Mouse (Mus musculus) brain, embryonic 18.5 days (tissue): ENCODE measurements around the gene Gprc5c.
A peak's percentile ranks its signal among the peaks of the same experiment; 100 is the strongest.

Source experiments
- DNase-seq: peaks from one replicate; pipeline ENCODE4 v3.0.0-alpha.2; 2012; ENCODE audit warnings: low read depth, low spot score

Gprc5c gene

DNA sequence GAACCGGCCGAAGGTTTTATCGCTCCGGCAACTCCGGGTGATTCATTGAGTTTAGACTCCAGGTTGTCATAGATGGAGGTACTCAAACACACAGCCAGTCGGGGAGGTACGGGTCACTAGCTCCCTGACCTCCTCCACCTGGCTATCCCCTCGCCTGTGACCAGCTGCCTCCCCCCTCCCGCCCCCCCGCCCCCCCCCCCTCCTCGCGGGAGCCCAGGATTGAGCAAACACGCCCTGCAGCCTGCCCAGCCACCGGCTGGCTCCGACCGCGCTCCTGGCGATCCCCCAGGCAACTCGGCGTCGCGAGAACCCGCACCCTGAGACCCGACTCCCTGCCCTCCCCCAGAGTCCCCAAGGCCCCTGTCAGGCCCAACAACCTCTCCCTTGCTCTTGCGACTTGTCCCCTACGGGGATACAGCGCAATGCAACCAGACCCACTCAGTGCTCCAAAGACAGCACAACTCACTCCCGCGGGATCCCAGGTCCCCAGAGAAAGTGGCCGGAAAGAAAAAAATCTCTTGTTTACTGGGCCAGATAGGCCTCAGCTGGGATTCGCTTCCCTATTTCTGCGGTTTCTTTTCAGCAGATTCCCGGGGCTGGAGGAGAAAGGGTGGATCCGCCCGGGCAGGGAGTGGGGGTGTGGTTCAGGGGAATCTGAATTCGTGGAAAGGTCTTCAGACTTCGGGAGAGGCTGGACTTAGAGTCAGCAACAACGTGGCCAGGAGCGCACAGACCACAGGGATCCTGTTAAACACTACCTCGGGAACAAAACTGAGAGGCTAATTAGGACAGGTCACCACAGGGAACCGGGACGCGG is at the start of gene Gprc5c:
Gene Gprc5c, plus strand, starts transcription at position 701 of the 817 bp plus-strand sequence.
- no peak for DNase-seq

DNA sequence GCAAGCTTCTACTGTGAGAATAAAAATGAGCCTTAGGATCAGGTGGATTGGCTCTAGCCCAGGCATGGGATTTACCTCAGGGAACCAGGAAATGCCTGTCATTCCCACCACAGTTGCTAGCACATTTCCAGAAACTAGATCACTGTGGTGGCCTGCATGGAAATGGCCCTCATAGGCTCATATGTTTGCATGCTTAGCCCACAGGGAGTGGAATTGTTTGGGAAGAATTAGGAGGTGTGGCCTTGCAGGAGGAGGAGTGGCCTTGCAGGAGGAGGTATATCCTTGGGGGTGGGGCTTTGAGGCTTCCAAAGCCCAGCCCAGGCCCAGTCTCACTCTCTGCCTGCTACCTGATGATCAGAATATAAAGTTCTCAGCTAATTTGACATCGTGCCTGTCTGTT is 49.0 kb upstream of the Gprc5c start:
- DNase-seq = no peak

DNA sequence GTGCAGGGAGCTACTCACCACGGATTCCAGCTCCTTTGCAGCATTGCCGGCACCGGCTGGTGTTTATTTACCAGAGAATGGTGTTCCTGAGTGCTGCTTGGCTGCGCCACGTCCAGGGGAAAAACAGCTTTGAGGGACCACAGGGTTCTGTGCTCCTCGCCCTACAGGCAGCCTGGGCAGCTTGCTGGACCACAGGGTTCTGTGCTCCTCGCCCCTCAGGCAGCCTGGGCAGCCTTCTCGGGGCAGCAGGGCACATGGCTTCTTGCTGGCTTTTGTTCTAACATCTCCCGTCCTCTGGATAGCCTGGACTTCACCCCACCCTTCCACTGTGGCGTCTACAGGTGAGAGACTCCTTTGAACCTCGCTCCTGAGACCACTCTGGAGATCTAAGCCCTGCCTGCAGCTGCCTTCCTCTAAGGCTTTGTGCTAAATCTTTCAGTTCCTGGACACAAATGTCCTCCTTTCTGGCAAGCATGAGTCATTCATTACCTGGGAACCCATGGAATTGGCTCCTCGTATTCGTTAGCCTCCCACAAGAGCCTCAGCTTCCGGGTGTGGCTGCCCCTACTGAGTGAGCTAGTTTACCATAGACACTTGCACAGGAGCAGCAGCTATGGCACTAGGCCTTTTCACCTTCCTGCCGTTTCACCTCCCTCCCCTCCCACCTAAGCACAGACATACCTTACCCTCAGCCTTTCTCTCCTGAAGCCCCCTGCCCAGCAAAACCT is 48.2 kb upstream of the Gprc5c start:
- no peak for DNase-seq

DNA sequence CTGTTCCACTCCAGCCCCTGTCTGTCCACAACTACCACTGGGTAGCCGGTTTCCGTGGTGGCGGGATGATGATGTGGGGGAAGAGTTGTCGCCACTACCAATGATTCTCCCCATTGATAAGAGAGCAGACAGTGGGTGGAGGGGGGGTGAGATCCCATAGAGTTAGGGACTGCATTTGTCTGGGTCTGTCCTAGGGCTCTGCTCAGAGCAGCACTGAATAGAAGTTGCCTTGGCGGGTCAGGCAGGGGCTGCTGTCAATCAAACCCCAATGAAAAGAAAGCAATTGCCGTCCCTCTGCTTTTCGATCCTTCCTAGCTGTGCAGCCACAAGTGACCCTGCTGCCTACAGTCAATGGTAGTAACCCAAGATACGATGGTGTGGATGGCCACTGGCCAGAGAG is 47.0 kb upstream of the Gprc5c start:
- no peak for DNase-seq

DNA sequence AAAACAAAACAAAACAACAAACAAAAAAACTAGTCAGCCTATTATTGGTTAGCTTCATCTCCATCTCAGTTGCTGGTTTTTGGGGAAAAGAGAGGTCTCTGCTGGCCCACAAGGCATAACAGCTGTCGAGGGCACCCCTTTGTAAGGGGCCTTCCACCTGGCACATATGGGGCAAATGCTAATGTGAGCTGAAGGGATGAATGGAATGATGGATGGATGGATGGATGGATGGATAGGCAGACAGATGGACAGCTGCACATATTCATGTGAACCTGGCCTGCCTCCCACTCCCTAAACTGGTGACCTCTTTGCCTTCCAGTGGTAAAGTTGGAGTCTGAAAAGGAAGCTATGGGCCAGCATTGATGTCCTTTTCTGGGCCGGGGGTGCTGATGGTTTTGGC is 43.9 kb upstream of the Gprc5c start:
- DNase-seq = no peak

DNA sequence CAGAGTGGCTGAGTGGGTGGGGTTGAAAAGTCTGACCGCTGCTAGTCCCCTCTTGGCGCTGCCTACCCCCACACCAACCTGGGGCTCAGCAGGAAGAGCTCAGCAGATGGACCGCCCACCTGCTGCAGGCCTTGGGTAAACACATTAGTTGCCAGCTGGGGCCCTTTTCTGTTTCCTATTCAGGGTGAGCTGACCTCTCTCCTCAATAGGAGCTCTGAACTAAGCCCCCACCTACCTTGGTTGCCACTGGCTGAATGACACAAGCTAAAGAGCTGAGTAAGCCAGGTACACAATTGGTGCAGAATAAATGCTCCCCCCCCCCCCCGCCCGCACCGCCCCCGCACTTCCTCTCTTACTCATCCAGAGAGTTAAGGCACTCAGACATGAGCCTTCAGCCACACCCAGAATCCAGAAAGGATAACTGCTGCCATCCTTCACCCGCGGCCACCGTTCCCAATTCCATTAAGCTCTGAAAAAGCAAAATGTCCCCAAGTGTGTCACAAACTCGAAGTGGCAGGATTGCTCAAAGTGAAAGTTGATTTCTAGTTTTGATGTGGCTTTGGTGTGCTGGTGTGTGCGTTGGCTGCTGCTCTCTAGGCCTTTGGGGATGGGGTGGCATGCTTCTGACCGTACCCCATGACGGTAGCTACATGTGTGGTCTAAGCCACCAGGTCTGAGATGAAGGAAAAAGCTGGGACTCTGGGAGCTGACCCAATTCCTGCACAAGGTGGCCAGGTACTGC is 43.1 kb upstream of the Gprc5c start:
- DNase-seq = no peak

DNA sequence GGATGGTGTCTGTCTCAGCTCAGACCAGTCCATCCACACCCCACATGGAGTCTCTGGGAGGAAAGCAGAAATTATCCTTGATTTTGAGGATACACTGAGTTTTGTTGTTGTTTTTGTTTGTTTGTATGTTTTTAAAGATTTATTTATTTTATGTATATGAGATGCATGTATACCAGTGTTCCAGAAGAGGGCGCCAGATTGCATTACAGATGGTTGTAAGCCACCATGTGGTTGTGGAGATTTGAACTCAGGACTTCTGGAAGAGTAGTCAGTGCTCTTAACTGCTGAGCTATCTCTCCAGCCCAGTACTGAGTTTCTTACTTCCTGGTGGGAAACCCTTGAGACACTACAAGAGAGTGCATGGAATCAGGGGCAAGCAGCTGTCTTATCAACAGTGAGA is 41.6 kb upstream of the Gprc5c start:
- no peak for DNase-seq

DNA sequence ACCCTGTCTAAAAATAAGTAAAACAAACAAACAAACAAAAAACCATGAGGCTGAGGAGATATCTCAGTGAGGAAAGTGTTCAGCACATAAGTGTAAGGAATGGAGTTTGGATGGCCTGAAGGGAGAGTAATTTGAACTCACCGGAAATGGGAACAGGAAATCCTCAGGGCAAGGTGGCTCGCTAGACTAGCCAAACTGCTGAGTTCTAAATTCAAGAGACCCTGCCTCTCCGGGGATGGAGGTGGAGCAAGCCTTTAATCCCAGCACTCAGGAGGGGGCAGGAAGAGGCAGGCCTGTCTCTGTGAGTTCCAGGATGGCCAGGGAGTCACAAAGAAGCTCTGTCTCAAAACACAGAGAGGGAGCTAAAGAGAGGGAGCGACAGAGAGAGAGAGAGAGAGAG is 40.6 kb upstream of the Gprc5c start:
- DNase-seq = no peak

DNA sequence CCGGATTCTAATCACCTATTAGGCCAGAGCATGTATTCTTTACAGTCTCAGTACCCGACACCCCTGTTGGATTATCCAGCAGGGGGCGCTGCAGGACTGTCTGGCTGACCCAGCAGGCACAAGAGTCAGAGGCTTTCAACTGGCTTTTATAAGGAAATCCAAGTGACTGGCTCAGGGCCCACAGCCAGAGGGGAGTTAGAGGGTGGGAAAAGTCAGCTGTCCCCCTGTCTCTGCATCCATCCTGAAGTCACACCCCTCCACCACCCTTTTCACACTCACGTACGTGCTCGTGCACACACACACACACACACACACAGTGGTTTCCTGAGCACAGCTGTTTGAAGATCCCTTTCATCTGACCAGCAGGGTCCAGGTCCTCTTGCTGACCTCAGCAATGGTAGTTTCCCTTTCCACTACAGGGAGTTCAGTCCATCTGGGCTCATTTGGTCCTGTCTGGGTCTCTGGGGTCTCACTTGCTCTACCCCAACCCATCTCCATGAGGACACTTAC is 38.2 kb upstream of the Gprc5c start:
- DNase-seq = no peak

DNA sequence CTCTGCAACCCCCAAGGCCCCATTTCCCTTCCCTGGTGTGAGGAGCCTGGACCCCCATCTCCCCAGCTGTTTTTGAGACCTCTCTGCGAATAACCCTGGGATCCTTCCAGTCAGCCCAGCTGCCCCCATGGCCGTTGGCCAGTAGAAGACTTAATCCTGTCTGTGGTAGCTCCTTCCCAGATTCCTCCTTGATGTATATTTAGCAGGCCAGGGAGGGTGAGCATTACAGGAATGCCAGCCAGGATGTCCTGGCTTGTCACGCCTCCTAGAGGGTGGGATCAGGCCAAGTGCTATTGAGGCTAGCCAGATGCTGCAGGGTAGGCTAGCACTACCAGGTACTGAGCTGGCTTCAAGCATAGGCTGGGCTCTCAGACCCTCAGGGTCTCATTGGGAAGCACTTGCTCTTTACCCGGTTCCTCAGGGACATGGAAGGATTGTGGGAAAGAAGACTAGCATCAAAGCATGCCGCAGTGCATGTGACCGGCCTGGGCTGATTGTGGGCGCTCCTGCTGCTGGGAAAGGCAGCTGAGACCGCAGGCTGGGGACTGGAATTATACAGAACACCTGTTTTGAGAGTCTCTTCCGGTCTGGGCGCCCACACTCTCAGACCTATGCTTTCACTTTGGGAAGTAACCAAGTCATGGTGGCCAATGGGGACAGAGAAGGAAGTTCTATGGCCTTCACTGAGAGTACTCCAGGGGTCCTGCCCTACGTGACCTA is 35.9 kb upstream of the Gprc5c start:
- DNase-seq = no peak

DNA sequence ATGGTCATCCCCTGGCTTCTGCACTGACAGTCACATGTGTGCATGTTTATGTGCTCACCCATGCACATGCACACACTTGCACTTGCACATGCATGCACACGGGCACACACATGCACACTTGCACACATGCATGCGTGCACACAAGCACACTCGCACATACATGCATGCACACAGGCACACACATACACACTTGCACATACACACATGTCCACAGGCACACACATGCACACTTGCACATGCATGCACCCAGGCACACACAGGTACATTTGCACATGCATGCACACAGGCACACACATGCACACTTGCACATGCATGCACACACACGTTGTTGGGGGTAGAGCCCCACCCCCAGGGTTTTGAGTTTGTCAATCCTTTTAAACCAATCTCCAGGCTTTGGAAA is 34.0 kb upstream of the Gprc5c start:
- no peak for DNase-seq

DNA sequence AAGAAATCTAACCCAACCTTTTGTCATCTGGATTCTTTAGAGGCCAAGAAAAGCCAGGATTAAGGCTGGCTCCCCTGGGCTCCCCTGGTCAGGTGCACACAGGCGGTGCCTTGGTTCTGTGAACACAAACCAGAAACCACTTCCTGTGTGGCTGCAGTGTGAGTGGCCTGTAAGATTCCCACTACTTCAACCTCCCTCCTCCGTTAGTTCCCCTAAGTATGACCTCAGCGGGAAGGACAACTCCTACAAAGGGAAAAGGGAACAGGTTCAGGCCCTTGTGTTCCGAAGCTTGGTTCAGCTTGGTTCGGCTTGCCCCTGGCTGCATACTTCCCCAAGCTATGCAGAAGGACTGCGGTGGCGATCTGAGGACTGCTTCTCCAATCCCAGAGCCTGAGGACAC is 32.8 kb upstream of the Gprc5c start:
- DNase-seq = no peak

DNA sequence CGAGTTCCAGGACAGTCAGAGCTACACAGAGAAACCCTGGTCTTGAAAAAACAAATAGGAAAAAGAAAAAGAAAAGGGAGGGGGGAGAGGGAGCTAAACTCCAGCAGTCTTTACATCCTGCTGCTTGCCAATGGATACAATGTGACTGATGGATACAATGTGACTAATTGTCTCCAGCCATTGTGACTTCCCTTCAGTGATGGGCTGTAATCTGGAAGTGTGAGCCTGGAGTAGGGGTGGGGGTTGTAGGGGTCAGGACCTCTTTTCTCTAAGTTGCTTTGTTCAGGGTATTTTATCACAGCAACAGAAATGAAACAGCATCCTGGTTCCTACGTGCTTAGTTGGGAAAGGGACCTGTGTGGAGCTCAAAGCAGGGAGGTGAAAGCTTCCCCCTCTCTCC is 31.8 kb upstream of the Gprc5c start:
- DNase-seq = no peak

DNA sequence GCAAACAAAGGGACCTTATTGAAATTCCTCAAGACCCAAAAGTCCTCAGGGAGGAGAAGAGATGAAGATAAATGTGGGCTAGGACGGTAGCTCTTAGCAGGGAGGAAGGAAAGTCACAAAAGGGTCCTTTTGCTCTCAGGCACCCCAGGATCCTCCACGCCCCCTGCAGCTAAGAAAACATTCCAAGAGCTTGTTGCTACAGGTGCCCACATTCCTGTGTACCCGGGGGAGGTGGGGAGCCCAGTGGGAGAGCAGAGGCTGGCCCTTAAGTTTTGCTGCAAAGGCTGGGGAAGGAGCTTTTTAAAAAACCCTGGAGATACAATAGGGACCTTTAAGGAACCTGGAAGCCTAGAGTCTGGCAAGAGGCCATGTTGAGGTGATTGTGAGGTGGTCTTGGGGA is 30.5 kb upstream of the Gprc5c start:
- DNase-seq = no peak

DNA sequence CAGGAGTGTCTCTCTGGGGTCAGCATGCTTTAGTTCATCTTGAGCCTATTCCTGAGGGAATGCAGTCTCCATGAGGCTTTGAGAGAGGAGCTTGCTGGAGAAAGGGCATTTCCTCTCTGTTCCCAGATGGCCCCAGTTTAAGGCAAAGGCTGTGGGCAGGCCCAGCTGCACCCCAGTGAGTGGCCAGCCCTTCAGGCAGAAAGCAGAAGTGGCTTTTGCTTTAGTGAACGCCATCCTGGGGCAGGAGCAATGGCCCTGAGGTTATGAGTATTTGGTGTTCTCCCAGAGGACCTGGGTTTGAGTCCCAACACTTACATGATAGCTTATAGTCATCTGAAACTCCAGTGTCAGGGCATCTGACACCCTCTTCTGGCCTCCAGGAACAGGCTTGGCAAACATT is 29.6 kb upstream of the Gprc5c start:
- no peak for DNase-seq

DNA sequence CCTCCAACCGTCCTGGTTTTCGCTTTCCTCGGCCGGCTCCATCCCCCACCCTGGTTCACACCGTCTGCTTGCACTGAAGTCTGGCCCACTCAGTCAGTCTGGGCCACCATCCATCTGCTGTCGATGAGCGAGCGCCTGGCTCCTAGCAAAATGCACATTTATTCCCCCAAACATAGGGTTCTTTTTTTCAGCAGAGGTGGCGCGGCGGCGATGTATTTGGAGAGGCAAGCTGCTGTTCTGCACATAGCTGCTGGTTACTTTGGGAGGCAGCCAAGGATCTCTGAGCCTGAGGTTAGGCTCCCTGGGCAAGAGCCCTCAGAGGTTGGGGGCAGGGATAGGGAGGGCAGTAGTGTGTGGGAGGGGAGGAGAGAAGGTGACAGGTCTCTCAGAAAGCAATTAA is 28.2 kb upstream of the Gprc5c start:
- DNase-seq = peak; percentile 36

DNA sequence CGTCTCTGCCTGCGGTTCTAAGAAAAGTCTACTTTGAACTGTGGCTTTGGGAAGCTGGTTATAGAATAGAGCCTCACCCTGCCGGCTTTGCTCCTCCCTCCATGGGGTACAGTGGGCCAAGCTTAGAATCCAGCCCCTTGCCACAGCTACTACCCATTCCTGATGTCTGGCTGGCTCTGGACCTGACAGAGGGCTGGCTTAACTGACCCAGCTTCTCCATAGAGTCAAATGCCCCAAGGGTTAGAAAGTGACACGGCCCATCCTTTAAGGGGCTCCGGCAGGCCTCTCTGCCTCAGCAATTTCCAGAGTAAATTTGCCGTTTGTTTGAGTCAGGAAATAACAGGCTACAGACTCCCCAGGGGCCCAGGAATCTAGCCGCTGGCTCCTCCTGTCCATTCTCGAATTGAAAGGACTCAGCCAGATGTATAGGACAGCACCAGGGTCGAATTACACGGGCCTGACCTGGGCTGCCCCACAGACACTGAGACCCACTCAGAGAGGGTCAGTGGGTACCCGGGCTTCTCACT is 27.7 kb upstream of the Gprc5c start:
- DNase-seq = no peak

DNA sequence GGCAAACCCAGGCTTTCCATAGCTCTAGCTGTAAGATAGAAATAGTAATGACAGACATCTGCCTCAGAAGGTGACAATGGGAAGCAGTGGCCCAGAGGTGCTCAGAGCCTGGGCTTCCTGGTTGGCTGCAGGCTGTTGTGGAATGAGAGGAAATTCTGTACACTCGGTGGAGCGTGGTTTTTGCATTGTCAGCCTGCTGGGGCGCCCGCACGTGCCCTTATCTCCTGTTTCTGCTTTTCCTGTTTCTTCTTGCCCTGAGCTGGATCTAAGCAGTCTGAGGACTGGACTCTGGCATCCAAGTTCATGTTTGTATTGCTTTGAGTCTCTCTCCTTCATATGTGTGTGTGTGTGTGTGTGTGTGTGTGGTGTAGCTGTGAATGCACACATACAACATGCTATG is 24.3 kb upstream of the Gprc5c start:
- no peak for DNase-seq

DNA sequence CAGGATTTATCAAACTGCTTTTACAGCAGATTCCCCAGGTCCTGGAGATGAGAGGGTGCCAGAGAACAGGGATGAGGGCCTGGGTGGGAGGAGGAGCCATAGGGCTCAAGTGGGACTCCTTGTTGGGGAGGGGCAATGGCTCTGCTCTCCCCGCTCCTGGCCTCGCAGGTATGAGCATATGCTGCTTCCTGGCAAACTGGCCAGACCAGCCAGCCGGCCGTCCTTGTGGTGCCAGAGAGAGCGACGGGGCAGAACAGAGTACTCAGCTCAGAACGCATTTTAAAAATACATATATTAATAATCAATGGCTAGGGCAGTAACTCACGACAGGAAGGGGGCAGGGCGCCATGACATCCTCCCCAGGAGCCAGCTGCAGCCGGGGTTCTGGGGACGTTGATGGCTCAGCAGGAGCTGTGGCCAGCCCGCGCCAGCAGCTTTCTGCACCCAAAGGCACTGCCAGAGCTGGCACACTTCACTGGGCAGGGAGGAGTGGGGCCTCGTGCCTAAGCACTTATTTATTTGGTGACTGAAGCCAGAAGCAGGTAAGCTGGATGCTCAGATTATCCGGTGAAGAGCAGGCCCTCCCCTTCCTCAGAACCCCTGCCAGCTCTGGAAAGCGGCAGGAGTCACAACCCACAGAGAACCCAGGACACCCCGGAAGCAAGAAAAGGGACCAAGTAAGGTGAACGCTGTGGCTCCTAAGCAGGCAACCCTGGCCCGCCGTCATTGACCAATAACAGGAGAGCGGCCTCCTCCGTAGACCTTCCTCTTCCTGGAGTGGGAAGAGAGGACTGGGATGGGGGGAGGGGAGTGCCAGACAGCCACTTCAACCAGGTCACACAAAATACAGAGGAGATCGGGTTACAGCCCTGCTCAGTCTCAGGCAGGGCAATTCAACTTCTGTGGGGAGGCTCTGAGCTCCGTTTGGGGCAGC is 21.2 kb upstream of the Gprc5c start:
- DNase-seq = no peak

DNA sequence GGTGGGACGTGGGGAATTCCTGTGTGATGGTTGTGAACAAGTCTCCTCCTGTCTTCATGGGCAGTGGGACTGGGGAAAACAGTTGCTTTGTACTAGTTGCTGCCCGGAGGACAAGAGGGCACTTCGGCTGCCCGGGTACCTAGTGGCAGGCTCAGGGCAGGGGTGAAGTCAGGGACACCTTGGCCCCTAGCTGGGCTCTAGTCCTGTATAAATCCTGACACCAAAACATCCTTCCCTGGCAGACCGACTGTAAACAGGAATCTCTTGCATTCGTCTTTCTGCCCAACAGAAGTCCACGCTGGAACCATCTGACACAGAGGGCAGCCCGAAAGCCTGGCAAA is 20.5 kb upstream of the Gprc5c start:
- DNase-seq = no peak
